Mouse (Mus musculus) left cerebral cortex, adult 9 months (tissue): ENCODE data around the gene Ttyh3.
"Not testable (repeated sequence)": the region's sequence is repeated elsewhere in the genome, so short reads cannot be mapped to it uniquely, and the experiment has no call there.

ENCODE experiments used
- DNase-seq, 2 experiments: peaks; one replicate each; pipeline ENCODE4 v3.0.0; 2022; ENCODE audit warnings: low spot score in 2 of 2

Gene Ttyh3

DNA sequence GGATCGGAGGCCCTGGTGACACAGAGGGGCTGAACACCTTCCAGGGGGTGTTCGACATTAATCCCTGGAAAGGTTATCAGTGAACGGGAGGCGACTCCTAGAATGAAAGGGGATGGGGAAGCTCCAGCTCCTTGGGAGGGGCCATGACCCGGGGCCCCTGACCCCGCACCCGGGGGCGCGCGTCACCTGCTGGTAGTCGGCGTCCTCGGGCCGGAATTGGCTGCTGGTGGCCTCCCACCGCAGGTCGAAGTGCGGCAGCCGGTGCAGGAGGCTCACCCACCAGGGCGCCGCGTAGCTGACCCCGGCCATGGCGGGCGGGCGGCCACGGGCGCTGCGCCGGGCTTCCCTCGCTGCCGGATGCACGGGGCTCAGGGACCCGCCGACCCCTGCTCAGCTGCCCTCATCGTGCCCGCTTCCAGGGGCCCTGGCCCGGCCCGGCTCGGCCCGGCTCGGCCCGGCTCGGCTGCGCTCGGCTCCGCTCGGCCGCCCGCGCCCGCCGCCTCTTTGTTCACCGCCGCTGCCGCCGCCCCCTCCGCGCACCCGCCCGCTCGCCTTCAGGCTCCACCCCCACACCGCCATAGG, at the start of gene Ttyh3:
Gene Ttyh3 (minus strand): TSS at position 513 of the 582 bp plus-strand sequence.
- no peak for DNase-seq

DNA sequence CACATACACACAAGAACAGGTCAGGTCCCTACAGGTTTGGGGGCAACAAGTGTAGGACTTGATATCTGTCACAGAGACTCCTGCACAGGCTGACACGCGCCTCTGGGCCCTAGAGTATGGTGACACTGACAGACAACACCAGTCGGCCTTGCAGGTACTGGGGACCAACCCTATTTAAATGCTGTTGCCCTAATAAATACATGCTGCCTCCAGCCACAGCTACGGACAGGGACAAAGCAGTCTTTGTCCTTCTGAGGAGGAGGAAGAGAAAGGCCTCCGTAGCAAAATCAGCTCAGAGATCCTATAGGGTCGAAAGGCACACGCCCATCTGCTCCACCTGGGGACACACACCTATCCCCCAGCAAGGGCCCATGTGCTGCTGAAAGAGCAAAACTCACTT, 47.2 kb upstream of the Ttyh3 start:
- no peak for DNase-seq

DNA sequence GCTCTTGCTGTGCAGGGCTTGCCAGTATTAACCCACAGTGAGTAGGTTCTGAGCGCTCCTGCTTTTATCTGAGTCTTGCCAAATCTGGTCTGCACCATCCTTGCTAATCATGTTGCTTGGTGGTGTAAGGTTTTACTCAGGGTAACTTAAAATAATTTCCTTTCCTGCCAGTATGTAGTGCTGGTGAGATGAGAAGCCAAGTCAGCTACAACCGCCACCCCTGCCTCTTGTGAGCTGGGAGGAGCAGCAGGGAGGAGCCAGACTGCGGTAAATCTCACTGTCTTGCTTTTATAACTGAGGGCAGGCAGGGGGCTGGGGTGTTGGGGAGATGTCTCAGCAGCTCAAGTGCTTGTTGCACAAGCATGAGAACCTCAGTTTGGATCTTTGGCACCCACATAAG, 39.6 kb upstream of the Ttyh3 start:
- DNase-seq, result peak in 1 of 2 experiments; percentile 65

DNA sequence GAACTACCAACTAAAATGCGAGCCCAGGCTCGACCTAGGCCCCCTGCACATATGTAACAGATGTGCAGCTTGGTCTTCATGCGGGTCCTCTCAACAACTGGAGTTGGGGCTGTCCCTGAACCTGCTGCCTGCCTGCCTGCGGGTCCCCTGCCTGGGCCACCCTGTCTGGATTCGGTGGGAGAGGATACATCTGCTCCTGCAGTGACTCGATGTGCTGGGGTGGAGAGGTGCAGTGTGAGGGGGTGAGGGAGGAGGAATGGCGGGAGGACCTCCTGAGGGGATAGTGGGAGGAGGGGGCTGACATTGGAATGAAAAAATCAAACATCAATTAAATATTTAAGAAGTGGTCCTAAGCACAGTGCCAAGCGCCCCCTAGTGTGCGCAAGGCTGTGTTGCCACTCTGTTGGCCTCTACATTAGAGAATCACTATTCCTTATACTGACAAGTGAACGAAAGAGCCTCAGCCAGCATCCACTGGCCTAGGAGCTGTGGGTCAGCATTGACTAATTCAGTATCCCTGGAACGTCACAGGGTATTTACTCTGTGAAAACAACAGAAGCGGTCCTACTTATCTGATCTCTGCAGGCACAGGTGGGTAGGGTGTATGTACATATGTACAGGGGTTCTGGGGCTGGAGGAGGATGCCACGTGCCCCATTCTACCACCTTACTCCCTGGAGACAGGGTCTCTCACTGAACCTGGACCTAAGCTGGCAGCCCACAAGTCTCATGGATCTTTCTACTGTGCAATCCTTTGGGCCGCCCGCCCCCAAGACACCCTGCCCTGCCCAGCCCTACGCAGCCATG, 35.7 kb upstream of the Ttyh3 start:
- DNase-seq, result no peak

DNA sequence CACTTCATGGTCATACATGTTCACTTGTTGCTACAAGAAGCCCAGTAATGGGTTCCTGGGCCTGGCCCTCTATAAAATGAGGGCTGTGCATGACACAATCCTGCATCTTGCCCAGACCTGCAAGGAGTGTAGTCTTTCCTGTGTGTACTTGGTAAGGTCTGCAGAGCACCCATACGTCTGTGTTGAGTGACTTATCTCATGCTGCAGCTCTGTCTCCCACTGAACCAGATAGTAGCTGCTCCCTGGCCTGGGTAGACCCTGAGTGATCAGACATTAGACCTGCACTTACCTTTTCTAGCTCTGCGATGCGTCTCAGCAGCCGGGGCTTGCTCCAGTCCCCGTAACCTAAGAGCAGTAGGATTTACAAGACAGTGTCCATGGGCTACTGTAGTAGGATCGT, 33.3 kb upstream of the Ttyh3 start:
- DNase-seq, result no peak

DNA sequence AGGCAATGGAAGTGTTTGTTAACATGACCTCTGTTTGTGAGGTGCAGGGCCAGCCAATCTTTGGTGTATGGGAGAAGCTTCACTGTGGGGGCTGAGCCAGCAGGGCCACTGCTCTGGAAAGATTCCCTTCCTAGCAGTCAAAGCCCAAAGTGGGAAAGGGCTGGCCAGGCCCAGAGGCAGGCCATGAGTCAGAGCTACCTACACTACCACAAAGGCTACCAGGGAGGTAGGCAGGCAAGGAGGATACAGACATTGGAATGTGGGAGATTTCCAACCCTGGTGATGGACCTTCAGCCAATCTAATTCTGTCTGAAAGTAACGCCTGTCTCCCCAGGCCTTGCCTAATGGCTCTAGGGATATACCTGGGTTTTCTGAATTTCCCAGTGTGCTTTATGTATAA, 32.1 kb upstream of the Ttyh3 start:
- no peak for DNase-seq

DNA sequence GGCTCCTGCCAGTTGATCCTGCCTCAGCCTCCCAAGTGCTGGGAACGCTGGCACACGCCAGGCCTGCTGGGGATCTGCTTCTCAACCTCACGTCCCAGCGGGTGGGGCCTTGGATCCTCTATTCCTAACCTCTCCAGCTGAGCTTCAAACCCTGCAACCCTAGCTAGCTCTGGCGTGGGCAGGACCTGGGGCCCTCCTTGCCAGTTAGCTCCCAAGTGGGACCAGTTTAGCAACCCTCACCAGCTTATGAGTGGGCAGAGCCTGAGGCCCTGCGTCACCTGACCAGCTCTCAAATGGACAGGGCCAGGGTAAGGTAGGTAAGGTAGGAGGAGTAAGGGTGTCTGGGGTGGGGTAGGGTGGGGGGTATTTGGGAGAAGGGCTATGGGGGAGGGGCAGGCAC, 31.2 kb upstream of the Ttyh3 start:
- no peak for DNase-seq

DNA sequence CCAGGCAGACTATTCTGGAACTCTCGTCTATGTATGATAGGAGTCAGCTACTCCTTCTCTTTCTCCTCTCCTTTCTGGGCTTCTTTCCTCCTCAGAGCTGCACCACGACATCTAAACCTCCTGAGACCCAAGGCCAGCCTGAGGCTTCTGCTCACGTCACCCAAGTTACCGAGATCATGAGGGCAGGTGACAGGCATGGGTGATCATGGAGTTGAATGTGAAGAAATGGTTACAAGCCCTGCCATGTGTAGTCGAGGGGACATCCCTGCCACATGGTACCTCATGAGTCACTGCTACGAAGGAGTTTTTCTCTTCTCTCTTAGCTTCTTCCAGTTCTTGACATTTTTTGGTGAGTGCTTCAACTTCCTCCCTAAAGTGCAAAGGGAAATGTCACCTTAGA, 28.3 kb upstream of the Ttyh3 start:
- DNase-seq, result no peak

DNA sequence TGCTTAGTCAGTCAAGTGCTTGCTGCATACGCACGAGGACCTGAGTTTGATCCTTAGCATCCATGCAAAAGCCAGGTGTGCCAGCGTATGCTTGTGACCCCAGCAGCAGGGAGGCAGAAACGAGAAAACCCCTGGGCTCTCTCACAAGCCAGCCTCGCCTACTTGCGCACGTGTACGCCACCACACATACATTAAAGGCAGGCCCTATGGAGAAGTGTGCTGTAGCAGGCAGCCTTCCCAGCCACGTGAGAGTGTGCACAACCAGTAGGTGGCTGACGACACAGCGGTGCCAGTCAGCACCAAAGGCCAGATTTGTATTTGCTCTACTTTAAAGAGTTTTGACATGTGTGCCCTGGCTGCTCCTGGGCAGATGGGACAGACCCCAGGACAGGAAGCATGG, 26.8 kb upstream of the Ttyh3 start:
- DNase-seq, result peak in 1 of 2 experiments; percentile 68

DNA sequence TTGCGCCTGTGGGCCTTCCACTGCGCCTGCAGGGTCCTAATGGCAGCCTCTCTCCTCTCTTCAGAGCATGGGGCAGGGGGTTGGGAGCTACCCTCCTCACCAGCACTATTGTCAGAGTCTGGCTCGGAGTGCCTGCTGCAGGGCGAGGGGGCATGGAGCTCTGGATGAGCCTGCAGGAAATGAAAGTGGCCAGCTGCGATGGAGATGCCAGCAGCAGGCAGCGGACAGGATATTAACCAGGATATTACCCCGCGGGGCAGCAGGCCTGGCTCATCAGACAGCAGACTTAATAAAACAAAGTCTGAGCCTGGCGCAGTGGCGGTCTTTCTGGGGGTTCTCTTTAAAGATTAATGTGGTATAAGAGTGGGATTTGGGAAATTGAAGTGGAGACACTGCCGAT, 26.2 kb upstream of the Ttyh3 start:
- DNase-seq, result no peak

DNA sequence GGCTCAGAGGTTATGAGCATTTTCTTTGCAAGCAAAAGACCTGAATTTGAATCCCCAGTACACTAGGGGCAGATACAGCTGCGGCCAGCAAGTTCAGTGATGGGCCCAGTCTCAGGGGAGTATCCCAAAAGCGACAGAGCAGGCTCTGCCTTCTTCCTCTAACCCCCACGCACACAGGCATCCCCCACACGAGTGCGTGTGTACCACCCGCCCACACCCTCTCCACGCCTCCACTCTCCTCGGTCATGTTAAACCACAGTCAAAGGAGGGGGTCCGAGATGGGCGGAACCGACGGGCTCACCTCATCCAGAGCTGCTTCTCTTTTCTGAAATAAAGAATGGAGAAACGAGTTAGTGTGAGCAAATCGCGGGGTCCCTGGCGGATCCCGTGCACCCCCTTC, 25.2 kb upstream of the Ttyh3 start:
- DNase-seq, result no peak

DNA sequence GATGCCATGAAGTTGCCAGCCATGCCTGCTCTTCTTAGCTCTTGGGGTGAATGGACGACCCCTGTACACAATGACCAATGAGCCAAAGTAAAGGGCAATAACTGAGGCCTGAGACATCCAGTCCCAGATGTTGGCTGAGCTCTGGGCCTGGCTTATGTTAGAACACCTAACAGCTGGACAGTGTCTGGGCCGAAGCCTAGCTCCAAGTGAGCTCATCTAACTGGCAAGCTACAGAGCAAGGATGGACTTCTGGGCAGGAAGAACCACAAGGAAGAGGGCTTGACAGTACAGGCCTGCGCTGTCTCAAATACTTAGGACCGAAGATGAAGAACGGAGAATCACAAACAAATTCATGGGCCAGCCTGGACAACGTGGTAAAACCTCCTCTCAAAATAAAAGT, 23.8 kb upstream of the Ttyh3 start:
- not testable (repeated sequence) for DNase-seq

DNA sequence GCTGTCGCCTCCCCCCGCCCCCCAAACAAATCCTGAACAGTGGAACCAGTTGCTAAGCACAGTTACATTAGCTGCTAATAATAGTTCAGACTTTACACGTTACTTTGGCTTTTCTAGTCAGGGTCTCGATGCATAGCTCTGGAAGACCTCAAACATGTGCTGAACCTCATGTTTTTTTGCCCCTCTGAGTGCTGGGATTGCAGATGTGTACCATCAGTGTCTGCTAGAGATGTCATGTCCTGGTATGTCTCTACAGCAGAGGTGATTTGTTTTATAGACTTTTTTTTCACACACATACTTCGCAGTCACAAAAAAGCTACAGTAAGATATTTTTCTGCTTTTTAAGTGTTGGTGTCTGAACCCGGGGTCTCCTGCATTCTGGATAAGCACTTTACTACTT, 23.3 kb upstream of the Ttyh3 start:
- DNase-seq, result no peak

DNA sequence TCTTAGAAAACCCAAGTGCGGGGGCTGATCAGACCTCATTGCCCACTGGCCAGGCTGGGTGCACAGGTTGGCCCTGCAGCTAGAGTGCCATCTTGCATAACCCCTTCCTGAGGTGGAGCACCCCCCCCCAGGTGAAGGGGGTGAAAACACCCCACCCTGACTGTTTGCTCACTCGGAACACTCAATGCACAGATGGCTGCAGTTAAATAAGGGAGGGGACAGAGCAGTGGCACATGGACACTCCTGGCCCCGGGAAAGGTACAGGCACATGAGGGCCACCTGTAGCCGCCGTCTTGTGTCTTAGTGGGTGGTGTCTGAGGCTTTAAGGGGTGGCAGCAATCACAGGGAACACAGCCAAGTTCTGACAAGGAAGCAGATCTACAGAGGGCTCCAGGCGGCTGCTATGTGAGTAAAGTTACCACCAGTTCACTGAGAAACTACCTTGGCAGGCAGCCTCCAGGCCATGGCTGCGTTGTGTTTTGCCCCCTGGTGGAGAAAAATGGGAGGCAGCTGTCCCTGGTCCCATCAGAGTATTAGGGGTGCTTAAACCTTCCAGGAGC, 14.9 kb upstream of the Ttyh3 start:
- DNase-seq, result peak in 1 of 2 experiments; percentile 71

DNA sequence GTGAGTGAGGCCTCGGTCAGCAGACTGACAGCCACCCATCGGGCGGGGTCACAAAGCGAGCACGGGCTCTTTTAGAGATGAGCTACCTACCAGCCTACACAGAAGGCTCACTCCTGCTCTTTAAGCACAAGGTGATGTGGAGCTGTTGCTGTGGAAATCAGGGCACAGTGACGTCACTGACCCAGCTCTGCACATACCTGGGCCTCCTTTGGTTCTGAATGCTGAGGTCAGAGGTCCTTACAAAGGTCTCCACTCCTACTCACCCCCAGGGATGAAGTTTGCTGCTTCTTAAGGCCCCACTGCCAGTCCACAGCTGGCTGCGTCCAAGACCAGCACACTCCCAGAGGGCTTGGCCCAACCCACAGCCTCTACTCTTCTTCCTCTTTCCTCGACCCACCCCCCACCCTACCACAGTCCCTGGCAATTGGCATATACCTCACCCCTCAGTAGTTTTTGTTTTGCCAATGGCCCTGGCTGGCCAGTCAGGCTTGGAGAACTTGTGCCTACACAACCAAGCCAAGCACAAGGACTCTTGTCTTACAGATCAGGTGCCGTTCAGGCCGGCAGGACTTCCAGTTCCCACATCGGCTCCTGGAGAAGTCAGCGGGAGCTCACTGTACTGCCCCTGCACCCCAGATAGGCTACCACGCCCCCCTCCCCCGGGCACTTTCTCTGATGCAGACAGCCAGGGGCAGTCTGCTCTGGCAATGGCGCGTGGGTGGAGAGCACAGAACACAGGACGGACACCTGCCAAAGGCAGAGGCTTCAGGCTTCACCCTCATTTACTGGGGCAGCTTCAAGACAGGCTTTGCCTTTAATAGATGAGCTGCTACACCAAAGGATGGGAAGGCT, 14.1 kb upstream of the Ttyh3 start:
- no peak for DNase-seq

DNA sequence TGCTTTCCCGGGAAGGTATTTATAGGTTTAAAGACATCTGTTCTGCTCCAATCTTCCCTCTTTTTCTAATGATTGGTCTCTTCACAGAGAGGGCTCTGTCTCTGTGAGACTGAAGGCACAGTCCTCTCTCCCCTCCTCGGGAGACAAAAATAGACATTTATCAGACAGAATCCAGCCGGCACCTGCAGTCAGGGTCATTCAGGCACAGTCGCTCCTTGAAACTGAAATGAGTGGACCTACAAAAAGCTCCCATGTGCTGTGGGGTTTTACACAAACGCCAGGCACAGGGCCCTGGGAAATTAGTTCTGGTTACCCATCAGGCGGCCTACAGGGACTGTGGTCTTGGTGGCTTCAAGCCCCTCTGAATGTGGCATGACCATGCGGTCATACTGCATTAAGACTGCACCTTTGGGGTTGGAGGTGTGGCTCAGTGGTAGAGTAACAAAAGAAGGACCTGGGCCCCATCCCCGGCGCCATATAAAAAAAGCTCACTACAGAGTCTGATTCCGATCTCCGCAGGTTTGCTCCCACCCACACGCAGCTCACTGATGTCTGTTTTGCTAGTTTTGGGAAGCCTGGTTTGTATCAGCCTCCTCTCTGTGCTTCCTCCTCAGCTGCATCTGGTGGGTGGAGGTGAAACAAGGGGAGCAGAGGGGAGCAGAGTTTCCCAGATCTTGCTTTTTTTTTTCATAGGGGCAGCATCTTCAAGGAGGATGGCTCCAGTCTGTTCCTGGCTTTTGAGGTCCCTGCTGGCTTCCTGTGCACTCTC, 13.2 kb upstream of the Ttyh3 start:
- DNase-seq, result peak in 1 of 2 experiments; percentile 71

DNA sequence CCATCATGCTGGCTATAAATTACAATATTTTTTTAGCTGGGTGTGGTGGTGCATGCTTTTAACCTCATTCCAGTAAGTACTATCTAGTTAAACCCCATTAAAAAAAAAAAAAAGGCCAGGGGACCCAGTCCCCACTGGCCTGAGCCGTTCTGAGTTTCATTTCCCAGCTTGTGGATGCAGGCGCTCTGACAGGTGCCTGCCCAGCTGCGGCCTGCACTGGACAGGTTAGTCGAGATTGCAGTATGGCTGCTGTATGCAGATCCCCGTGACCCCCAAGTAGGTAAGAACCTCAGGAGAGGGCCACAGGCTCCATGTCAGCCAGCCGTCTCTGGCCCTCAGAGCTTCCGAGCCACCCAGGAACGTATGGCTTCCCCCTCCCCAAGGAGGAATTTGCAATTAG, 12.6 kb upstream of the Ttyh3 start:
- DNase-seq, result no peak

DNA sequence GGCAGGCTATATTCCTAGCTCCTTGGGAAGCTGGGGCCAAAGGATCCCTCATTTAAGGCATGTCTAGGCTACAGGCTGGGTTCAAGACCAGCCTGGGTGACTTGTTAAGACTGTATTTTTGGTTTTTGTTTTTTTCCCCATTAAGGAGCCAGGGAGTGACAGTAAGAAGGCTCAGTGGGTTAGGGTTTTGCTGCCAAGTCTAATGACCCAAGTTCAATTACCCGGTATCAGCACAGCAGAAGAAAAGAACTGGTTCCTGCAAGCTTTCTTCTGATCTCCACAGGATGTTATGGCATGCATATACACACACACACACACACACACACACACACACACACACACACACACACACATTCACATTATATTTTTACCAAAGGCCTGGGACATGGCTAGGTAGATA, 11.6 kb upstream of the Ttyh3 start:
- DNase-seq, result no peak

DNA sequence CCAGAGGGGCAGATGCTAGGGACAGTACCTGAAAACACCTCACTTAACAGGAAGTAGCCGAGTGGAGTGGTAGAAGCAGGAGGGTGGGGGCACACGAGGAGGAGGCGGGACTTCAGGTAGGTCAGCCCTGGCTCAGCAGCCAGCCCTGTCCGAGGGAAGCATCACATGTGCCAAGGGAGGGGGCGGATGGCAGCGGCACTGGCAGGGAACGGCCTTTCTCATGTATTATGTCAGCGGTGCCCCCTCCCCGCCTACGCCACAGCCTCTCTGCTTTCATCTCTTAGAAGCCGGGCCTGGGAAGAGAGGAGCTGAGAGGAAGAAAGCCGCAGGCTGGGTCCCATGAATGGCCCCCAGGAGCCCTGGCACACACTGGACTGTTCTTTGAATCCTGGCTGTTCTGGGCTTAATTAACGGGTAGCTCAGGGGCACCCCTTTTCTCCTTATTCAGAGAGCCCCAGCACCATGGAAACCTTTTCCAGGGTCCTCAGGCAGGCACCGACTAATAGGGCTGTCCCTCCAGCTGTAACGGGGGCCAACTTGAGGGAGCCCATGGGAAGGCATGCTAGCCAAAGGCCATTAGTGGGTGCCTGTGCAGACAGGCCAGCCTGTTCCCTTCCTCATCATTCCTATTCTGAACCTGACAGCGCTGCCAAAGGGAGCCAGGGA, 10.9 kb upstream of the Ttyh3 start:
- peak in 1 of 2 experiments; percentile 81 for DNase-seq

DNA sequence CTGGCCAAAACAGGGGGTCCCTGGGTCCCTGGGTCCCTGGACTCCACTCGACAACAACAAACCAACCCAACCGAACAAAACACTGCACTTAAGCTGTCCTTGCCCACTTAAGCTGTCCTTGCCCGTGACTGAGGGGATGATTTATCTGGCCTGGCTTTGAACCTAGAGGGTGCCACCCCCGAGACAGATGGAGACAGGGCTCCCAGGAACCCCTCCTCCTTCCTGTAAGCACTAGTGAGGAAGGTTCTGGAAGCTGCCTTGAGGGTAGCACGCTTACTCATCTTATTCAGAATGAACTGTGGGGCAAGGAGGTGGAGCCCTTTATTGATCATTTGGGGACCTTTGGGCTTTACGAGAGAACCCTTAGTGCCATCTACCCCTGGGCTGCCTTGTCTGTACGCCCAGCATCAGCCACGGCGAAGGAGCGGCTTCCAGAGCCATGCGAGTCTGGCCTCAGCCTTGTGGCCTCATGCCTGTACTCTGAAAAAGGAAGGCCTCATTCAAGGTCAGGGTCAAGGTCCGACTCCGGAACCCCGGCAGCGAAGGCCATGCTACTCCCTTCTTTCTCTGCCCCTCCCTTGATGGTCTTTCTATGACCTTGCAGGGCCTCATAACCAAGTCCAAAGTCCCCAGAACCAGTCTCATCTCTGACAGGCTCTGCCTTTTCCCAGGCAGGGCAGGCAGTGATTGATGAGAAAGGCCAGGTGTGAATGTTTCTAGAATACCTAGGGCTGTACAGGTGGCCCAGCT, 5.4 kb upstream of the Ttyh3 start:
- no peak for DNase-seq
